Mouse (Mus musculus) forebrain, postnatal 0 days (tissue): ENCODE data around the gene Scarb2. TPM values are rescaled to one million over a fixed set of nuclear protein-coding genes. Genes with fewer than 3 reads are reported as not detected.
A peak's percentile ranks its signal among the peaks of the same experiment; 100 is the strongest.

Experiments used
- ATAC-seq: fragments of 200-750 bp; cut with Nextera tagmentation; 2 replicates; pipeline ENCODE4 v1.8.0; 2017; ENCODE audit warnings: mild to moderate bottlenecking, moderate library complexity
- DNase-seq: peaks from one replicate; pipeline ENCODE4 v3.0.0-alpha.2; 2015
- H3K27ac ChIP-seq: fragments of 300-500 bp; sonication (generic); 2 replicates; pipeline ENCODE4 v1.5.1; 2014; ENCODE audit warnings: low read depth, mild to moderate bottlenecking, antibody characterized with exemption, low read length, moderate library complexity, mixed read lengths
- H3K27me3 ChIP-seq: fragments of 300-500 bp; sonication (generic); 2 replicates; pipeline ENCODE4 v1.6.1; 2014; ENCODE audit warnings: mild to moderate bottlenecking, low read length, mixed read lengths; ENCODE audit not compliant: insufficient read depth
- H3K36me3 ChIP-seq: fragments of 300-500 bp; sonication (generic); 2 replicates; pipeline ENCODE4 v1.6.1; 2014; ENCODE audit warnings: mild to moderate bottlenecking, moderate library complexity; ENCODE audit not compliant: insufficient read depth
- H3K4me1 ChIP-seq: fragments of 300-500 bp; sonication (generic); 2 replicates; pipeline ENCODE4 v1.6.1; 2014; ENCODE audit warnings: antibody characterized with exemption; ENCODE audit not compliant: insufficient read depth
- H3K4me2 ChIP-seq: fragments of 300-500 bp; sonication (generic); 2 replicates; pipeline ENCODE4 v1.6.1; 2014; ENCODE audit warnings: low read depth, mild to moderate bottlenecking, moderate library complexity
- H3K4me3 ChIP-seq: fragments of 300-500 bp; sonication (generic); 2 replicates; pipeline ENCODE4 v1.5.1; 2014; ENCODE audit warnings: low read depth, low read length, mixed read lengths
- H3K9ac ChIP-seq: fragments of 300-500 bp; sonication (generic); 2 replicates; pipeline ENCODE4 v1.6.1; 2014; ENCODE audit warnings: mild to moderate bottlenecking
- H3K9me3 ChIP-seq: fragments of 300-500 bp; sonication (generic); 2 replicates; pipeline ENCODE4 v1.6.1; 2016; ENCODE audit warnings: low read length
- CTCF ChIP-seq: sonication (generic); IDR thresholded peaks from 2 replicates; pipeline ENCODE4 v1.5.1; 2016; ENCODE audit warnings: antibody characterized with exemption, control low read depth, low read depth
- WGBS: fragments of 180-500 bp; shearing (Covaris S2); extraction: QIAGEN DNeasy Blood & Tissue Kit; methylation state at CpG from one replicate; pipeline ENCODE4 v1.1.7; 2014; 5-methylcytosine and 5-hydroxymethylcytosine counted together
- polyA plus RNA-seq: library from polyadenylated mRNA; unstranded; fragments of >200 nt; fragmentation: Nextera tagmentation; extraction: Ambion mirVana; gene quantifications from 2 replicates; pipeline ENCODE4 v1.2.1, GENCODE M21; 2015
- total RNA-seq: library from RNA; depleted of rRNA; stranded (reverse); fragments of >200 nt; gene quantifications from 2 replicates; pipeline ENCODE4 v1.2.3, GENCODE M21; 2014

The Scarb2 gene
- total and polyA plus RNA-seq, 2 experiments from 2014 or later: 23.1 to 149 TPM

GRCm38 (mm10) chr5:92467102-92467766 is 39.4 kb downstream of the Scarb2 start:
- DNase-seq (no peak), ATAC-seq (no peak)
- 85% methylated on average over 8 of the region's 8 CpGs for WGBS
- H3K4me3 ChIP-seq: no peak overlapping the region
- no peaks in the 10 kb centered on the region for H3K4me1 ChIP-seq
- H3K36me3 ChIP-seq: no peaks in the 10 kb centered on the region
- no peak for TF ChIP-seq CTCF
- H3K9ac ChIP-seq: no peak overlapping the region
- H3K27me3 ChIP-seq: no peaks in the 10 kb centered on the region
- H3K9me3 ChIP-seq: no peaks in the 10 kb centered on the region
- H3K27ac ChIP-seq: no peak overlapping the region
- no peak overlapping the region for H3K4me2 ChIP-seq

DNA sequence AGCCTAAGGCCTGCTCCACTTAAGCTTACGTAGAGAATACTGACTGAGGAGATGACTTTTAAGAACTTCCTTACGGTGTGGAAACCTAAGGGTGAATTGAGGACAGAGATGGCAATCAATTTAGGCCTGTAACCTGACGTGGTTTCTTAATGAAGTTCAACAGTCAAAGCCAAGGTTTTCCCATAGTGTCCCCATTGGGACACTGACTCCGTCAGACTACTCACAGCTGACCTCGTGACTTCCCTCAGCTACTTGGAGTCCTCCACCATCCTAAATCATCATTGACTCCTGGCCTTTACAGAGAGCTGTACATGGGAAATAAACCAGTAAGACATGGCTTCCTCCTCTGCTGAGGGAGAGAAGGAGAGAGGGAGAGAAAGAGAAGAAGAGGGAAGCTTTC is 41.1 kb downstream of the Scarb2 start:
- H3K27me3 ChIP-seq: no peaks in the 10 kb centered on the region
- no peak overlapping the region for H3K9ac ChIP-seq
- no peak overlapping the region for H3K4me2 ChIP-seq
- H3K27ac ChIP-seq: no peak overlapping the region
- no peak overlapping the region for H3K4me3 ChIP-seq
- H3K4me1 ChIP-seq: no peaks in the 10 kb centered on the region
- WGBS: 97% methylated on average over 5 of the region's 5 CpGs
- ATAC-seq (no peak), DNase-seq (no peak)
- TF ChIP-seq CTCF: no peak
- no peaks in the 10 kb centered on the region for H3K9me3 ChIP-seq
- peaks cover 10% of the 10 kb centered on the region for H3K36me3 ChIP-seq

GRCm38 (mm10) chr5:92461321-92461720 is 45.3 kb downstream of the Scarb2 start:
- TF ChIP-seq CTCF: peak; percentile 70
- ATAC-seq: no peak

GRCm38 (mm10) chr5:92458726-92459125 is 47.9 kb downstream of the Scarb2 start:
- 62% methylated on average over 5 of the region's 5 CpGs for WGBS
- Histone ChIP-seq H3K4me2 (no peak overlapping the region), H3K9me3 (no peaks in the 10 kb centered on the region), H3K27me3 (no peaks in the 10 kb centered on the region), H3K4me3 (no peak overlapping the region), H3K4me1 (no peaks in the 10 kb centered on the region), H3K27ac (no peak overlapping the region), H3K36me3 (peaks cover 39% of the 10 kb centered on the region), H3K9ac (no peak overlapping the region)
- no peak for TF ChIP-seq CTCF
- ATAC-seq: no peak
- no peak for DNase-seq

More at GRCm38 (mm10) chr5:92461321-92461720, 45.3 kb downstream of the Scarb2 start:
- Histone ChIP-seq H3K4me1 (no peaks in the 10 kb centered on the region), H3K9me3 (no peaks in the 10 kb centered on the region), H3K4me2 (no peak overlapping the region), H3K9ac (no peak overlapping the region), H3K36me3 (peaks cover 21% of the 10 kb centered on the region), H3K4me3 (no peak overlapping the region), H3K27me3 (no peaks in the 10 kb centered on the region), H3K27ac (no peak overlapping the region)
- peak; percentile 55 for DNase-seq
- 24% methylated on average over 5 of the region's 5 CpGs for WGBS

DNA sequence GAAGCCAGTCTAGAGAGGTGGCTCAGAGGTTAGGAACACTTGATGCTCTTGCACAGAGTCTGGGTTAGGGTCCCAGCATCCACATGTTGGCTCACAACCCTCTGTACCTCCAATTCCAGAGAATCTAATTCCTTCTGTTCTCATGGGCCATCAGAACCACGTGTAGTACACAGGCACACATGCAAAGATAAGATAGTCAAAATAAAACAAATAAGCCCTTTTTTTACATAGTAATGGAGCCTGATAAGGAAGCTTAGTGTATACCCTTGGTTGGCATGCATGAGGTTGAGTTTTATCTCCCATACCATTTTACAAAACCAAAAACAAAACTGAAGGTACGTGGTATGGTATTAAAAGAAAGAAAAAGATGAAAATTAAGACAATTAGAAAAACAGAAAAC is 49.2 kb downstream of the Scarb2 start:
- H3K27me3 ChIP-seq: no peaks in the 10 kb centered on the region
- DNase-seq (no peak), ATAC-seq (no peak)
- H3K4me2 ChIP-seq: no peak overlapping the region
- H3K9ac ChIP-seq: no peak overlapping the region
- H3K4me3 ChIP-seq: no peak overlapping the region
- no peak overlapping the region for H3K27ac ChIP-seq
- peaks cover 48% of the 10 kb centered on the region for H3K36me3 ChIP-seq
- no peaks in the 10 kb centered on the region for H3K9me3 ChIP-seq
- H3K4me1 ChIP-seq: no peaks in the 10 kb centered on the region
- TF ChIP-seq CTCF: no peak
- 94% methylated on average over 2 of the region's 2 CpGs for WGBS

GRCm38 (mm10) chr5:92452876-92453275 is 53.8 kb downstream of the Scarb2 start:
- Histone ChIP-seq H3K36me3 (peaks cover 76% of the 10 kb centered on the region), H3K27ac (no peak overlapping the region), H3K9ac (no peak overlapping the region), H3K4me1 (no peaks in the 10 kb centered on the region), H3K4me3 (no peak overlapping the region), H3K4me2 (no peak overlapping the region), H3K9me3 (no peaks in the 10 kb centered on the region), H3K27me3 (no peaks in the 10 kb centered on the region)
- DNase-seq: no peak
- TF ChIP-seq CTCF: no peak
- ATAC-seq: no peak
- WGBS: 92% methylated on average over 5 of the region's 5 CpGs

DNA sequence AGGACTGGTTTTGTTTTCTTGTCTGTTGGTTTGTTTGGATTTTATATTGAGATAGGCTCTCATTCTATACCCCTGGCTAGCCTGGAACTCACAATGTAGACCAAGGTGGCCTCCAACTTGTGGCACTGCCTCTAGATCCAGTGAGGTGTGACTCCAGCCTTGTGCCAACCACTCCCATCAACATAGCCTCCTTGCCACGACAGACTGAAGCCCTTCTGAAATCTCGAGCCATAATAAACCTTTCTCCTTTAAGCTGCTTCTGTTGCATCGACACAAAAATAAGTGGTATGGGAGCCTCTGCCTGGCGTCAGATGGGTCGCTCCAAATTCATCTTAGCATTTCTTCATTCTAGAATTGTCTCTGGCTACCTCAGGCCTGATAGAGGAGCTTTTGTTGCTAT is 59.9 kb downstream of the Scarb2 start:
- Histone ChIP-seq H3K9ac (no peak overlapping the region), H3K4me3 (no peak overlapping the region), H3K27ac (no peak overlapping the region), H3K9me3 (no peaks in the 10 kb centered on the region), H3K4me2 (no peak overlapping the region), H3K27me3 (no peaks in the 10 kb centered on the region), H3K36me3 (peaks cover 66% of the 10 kb centered on the region), H3K4me1 (no peaks in the 10 kb centered on the region)
- ATAC-seq (no peak), DNase-seq (no peak)
- 92% methylated on average over 5 of the region's 5 CpGs for WGBS
- TF ChIP-seq CTCF: no peak
